Mouse (Mus musculus) layer of hippocampus, adult 2 months (tissue): ENCODE data around the gene Prdm9. TPM values are rescaled to one million over a fixed set of nuclear protein-coding genes. Genes with fewer than 3 reads are reported as not detected.
"Not testable (repeated sequence)": the region's sequence is repeated elsewhere in the genome, so short reads cannot be mapped to it uniquely, and the experiment has no call there.

Experiments
- DNase-seq, 2 experiments: peaks; one replicate each; pipeline ENCODE4 v3.0.0; 2022; ENCODE audit warnings: low spot score in 2 of 2
- H3K27ac ChIP-seq: fragments of 200-600 bp; 2 replicates; pipeline ENCODE4 v1.8.1; 2022
- H3K4me3 ChIP-seq: fragments of 200-600 bp; 2 replicates; pipeline ENCODE4 v1.8.1; 2022; ENCODE audit warnings: mild to moderate bottlenecking
- CTCF ChIP-seq: fragments of 200-600 bp; conservative IDR thresholded peaks from 2 replicates; pipeline ENCODE4 v1.8.1; 2022; ENCODE audit warnings: antibody characterized with exemption, mild to moderate bottlenecking, moderate library complexity
- total RNA-seq, 2 experiments: library from RNA; stranded (reverse); gene quantifications; 2 replicates each; pipeline ENCODE4 v1.2.3; 2021

Prdm9 gene
- total RNA-seq, 2 experiments from 2014 or later = 2.1 to 3.5 TPM

- no peak overlapping the region for H3K27ac ChIP-seq
- no peak overlapping the region for H3K4me3 ChIP-seq
- no peak for DNase-seq
- no peak for TF ChIP-seq CTCF
Observed at GRCm38 (mm10) chr17:15549713-15550112, 14.4 kb downstream of the Prdm9 start.

GRCm38 (mm10) chr17:15546440-15546839 is 17.7 kb downstream of the Prdm9 start:
- no peak for DNase-seq
- no peak overlapping the region for H3K4me3 ChIP-seq
- no peak overlapping the region for H3K27ac ChIP-seq
- no peak for TF ChIP-seq CTCF

- H3K4me3 ChIP-seq, DNase-seq, H3K27ac ChIP-seq: not testable (repeated sequence)
Observed at GRCm38 (mm10) chr17:15543868-15544267, 20.3 kb downstream of the Prdm9 start.

GRCm38 (mm10) chr17:15540309-15540708 is 23.8 kb downstream of the Prdm9 start:
- no peak for DNase-seq
- H3K27ac ChIP-seq = no peak overlapping the region
- no peak overlapping the region for H3K4me3 ChIP-seq
- TF ChIP-seq CTCF = no peak

GRCm38 (mm10) chr17:15536457-15536904 is 27.7 kb downstream of the Prdm9 start:
- no peak for DNase-seq
- H3K27ac ChIP-seq = no peak overlapping the region
- H3K4me3 ChIP-seq = peak overlapping the region; percentile 55
- 0 out of 2 replicates have a peak, but pooled peaks have one; percentile 1 for TF ChIP-seq CTCF

GRCm38 (mm10) chr17:15535943-15536342 is 28.2 kb downstream of the Prdm9 start:
- H3K4me3 ChIP-seq = peak overlapping the region; percentile 55
- 0 out of 2 replicates have a peak, but pooled peaks have one; percentile 8 for TF ChIP-seq CTCF
- H3K27ac ChIP-seq = no peak overlapping the region
- no peak for DNase-seq

GRCm38 (mm10) chr17:15535162-15535800 is 28.9 kb downstream of the Prdm9 start:
- no peak overlapping the region for H3K27ac ChIP-seq

GRCm38 (mm10) chr17:15530141-15530540 is 34.0 kb downstream of the Prdm9 start:
- no peak overlapping the region for H3K4me3 ChIP-seq
- TF ChIP-seq CTCF = peak; percentile 73
- H3K27ac ChIP-seq = no peak overlapping the region
- peak; percentile 39 to 41 for DNase-seq

More at GRCm38 (mm10) chr17:15535162-15535800, 28.9 kb downstream of the Prdm9 start:
- H3K4me3 ChIP-seq = no peak overlapping the region
- no peak for TF ChIP-seq CTCF
- peak in 1 of 2 experiments; percentile 44 for DNase-seq

GRCm38 (mm10) chr17:15528887-15529286 is 35.3 kb downstream of the Prdm9 start:
- no peak overlapping the region for H3K27ac ChIP-seq
- no peak for DNase-seq
- no peak overlapping the region for H3K4me3 ChIP-seq
- TF ChIP-seq CTCF = no peak

GRCm38 (mm10) chr17:15527811-15528136 is 36.4 kb downstream of the Prdm9 start:
- TF ChIP-seq CTCF = no peak
- peak overlapping the region; percentile 84 for H3K27ac ChIP-seq
- H3K4me3 ChIP-seq = peak overlapping the region; percentile 68
- DNase-seq = no peak

GRCm38 (mm10) chr17:15526986-15527810 is 37.0 kb downstream of the Prdm9 start, which contains the start of gene Pdcd2:
Gene Pdcd2, minus strand, starts transcription at chr17:15527301.
- peak; percentile 90 to 91 for DNase-seq
- TF ChIP-seq CTCF = peak; percentile 60
- H3K4me3 ChIP-seq = peak within 1 kb of the TSS; percentile 68
- H3K27ac ChIP-seq = peak within 1 kb of the TSS; percentile 84

GRCm38 (mm10) chr17:15526304-15526703 is 37.9 kb downstream of the Prdm9 start:
- peak overlapping the region; percentile 84; the same call in 1 of the 2 replicates for H3K27ac ChIP-seq
- TF ChIP-seq CTCF = no peak
- no peak for DNase-seq
- H3K4me3 ChIP-seq = peak overlapping the region; percentile 68

- no peak overlapping the region for H3K4me3 ChIP-seq
- no peak overlapping the region for H3K27ac ChIP-seq
- TF ChIP-seq CTCF = no peak
- no peak for DNase-seq
Observed at GRCm38 (mm10) chr17:15518766-15519165, 45.4 kb downstream of the Prdm9 start.

GRCm38 (mm10) chr17:15518186-15518585 is 46.0 kb downstream of the Prdm9 start:
- Histone ChIP-seq H3K4me3 (no peak overlapping the region), H3K27ac (no peak overlapping the region)
- no peak for DNase-seq
- TF ChIP-seq CTCF = 0 out of 2 replicates have a peak, but pooled peaks have one; percentile 9
